Mouse (Mus musculus): ENCODE data around the gene Ttc33. TPM values are rescaled to one million over a fixed set of nuclear protein-coding genes. Genes with fewer than 3 reads are reported as not detected.
"Not testable (repeated sequence)": the region's sequence is repeated elsewhere in the genome, so short reads cannot be mapped to it uniquely, and the experiment has no call there.

Gene Ttc33
- total RNA-seq, 2 experiments from 2014 or later = 39.3 to 48.5 TPM

DNA sequence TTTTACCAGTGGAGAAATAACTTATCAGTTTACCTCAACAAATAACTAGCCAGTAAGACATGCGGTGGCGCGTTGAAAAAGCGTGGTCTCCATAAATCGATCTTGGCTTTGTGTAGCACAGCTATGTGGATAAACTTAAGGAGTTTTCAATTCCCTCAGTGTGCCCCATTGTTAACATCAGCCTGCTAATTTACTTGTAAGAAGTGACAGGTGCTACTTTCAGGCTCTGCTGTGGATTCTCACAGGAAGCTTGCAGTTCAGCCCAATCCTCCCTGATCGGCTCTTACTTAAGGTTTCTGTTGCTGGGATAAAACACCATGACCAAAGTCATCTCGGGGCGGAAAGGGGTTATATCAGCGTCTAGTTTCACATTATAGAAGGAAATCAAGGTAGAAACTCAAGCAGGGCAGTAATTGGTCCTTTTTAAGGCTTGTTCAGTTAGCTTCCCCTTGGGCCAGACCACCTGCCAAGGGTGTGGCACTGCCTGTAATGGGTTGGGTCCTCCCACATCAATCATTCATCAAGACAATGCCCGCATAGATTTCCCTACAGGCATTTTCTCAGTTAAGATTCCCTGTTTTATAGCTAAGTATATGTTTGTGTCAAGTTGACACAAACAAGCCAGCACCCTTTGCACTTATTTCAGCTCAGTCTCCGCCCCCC is 526 bp upstream of the Ttc33 start:
- DNase-seq = no peak

- DNase-seq = no peak
These were observed 959 bp downstream of the Ttc33 start for GRCm38 (mm10) chr15:5186293-5186675.

- no peak for DNase-seq
These were observed 1.8 kb downstream of the Ttc33 start for GRCm38 (mm10) chr15:5187116-5187515.

- DNase-seq = no peak
These were observed 2.7 kb downstream of the Ttc33 start for GRCm38 (mm10) chr15:5188029-5188428.

DNA sequence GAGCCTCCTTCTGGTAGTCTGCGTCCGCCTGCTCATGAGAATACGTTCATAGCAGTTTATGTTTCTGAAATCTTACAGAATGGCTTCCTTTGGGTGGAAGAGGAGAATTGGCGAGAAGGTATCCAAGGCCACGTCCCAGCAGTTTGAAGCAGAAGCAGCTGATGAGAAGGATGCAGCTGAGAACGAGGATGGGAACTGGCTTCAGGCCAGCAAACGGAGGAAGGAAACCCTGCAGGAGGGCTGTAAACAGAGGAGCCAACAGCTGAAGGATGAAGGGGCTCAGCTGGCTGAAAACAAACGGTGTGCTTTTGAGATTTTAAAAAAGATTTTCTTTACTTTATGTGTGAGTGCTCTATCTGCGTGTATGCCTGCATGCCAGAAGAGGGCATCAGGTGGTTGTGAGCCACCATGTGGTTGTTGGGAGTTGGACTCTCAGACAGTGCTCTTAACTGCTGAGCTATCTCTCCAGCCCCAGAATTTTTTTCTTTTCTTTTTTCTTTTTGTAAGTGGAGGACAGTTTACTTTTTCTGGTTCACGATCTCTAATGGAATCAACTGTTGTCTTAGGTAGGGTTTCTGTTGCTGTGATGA is 4.3 kb downstream of the Ttc33 start:
- no peak for DNase-seq

DNA sequence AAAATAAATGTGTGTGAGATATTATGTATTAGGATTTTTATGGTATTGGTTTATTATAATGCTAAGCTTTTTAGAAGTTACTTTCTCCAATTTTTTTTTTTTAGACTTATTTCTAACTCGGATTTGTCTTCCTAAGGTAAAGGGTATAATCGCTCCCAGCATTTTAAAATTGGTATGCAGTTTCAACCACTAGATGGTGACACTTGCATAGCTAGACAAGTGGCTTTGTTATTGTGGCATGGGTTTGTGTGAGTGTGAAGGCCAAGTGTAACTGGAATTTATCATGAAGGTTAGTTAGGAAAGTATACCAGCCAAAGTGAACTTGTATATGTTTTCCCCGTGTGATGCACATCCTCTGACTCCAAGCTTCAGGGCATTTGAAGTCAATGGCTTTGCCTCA is 8.5 kb downstream of the Ttc33 start:
- no peak for DNase-seq

GRCm38 (mm10) chr15:5194446-5194845 is 9.1 kb downstream of the Ttc33 start:
- DNase-seq = no peak

DNA sequence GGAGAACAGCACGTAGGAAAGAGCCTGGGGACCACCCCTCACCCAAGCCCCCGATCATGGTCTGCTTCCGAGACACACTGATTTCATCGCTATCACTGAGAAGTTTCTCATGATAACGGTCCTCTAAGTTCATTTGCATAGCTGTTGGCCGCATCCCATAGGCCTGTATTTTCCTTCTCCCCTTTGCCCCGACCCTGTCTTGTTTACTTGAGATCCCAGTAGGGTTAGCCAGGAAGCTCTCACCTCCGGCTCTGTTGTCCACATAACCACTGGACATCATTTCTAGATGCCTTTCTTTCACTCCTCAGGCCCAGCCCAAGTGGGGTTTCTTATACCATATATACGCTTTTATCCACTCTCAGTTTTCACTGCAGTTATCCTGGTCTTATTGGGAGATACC is 9.6 kb downstream of the Ttc33 start:
- no peak for DNase-seq

DNA sequence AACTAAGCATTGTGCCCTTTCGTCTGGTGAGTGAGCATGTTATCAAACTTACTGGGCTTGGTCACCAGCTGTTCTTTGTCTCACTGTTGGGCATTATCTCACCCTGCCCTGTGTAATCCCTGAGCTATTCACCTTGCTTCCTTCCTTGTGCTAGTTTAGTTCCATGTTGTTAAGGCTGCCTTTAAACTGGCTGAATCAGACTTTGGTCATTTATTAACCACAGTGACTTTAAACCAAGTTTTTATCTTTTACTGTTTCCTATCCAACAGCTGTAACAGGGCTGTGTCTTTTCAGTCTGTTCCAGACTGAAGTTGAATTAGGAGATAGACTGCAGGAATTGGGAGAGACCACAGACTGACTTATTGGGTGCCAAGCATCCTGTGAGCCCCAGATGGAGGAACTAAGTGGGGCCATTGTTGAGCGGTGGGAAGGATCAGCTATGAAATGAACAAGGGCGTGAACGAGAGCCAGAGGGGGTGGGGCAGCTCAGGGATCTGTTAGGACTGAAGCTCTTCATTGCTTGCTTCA is 10.7 kb downstream of the Ttc33 start:
- DNase-seq = no peak

DNA sequence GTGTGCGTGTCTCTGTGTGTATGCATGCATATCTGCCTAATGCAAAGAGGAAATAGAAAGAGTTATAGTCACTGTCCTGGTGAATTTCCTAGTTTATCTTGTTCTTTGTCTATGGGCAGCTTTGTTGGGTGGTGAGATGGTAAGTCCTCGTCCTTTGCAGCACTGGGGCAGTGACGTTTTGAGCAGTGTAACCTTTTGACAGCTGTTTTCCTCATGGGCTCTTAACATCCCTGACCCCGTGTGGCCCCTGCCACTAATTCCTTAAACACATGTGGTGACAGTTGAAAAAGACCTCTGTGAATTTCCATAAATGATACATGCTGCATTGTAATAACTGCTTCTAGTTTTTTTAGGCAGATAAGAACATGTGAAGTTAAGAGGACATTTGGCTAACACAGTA is 11.4 kb downstream of the Ttc33 start:
- DNase-seq = peak; percentile 26

GRCm38 (mm10) chr15:5205222-5205621 is 19.9 kb downstream of the Ttc33 start:
- no peak for DNase-seq

DNA sequence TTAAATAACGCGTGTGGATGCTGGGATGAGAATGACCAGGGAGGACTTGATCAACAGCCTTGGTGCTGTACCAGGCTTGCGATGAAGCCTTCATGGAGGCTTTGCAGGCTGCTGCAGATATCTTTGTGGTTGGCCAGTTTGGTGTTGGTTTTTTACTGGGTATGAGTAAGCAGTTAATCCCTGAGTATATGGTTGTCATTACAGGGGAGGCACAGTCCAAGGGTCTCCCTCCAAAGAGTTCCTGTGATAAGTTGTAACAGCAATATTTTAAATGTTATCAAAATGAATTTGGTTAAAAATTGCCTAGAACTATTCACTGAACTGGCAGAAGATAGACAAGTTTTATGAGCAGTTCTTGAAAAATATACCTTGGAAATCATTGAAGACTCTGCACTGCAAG is 23.8 kb downstream of the Ttc33 start:
- DNase-seq = no peak

- no peak for DNase-seq
These were observed 35.2 kb downstream of the Ttc33 start for GRCm38 (mm10) chr15:5220491-5220890.

DNA sequence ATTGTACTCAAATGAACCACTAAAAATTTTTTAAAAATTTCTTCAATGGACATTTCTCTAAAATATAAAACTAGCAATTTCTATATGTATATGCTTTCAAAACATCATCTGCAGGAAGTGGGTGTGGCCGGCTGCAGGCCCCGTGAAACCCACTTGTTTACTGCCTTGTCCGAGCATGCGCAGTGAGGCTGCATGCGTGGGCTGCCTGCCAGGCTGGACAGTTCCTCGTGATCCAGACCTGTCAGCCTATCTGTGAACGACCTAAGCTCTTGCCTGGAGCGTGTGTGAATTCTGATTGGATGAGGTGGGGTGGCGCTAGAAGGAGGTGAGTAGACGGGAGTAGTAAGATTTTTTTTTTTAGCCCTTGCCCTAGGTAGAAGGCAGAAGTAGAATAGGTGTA is 45.4 kb downstream of the Ttc33 start:
- not testable (repeated sequence) for DNase-seq

DNA sequence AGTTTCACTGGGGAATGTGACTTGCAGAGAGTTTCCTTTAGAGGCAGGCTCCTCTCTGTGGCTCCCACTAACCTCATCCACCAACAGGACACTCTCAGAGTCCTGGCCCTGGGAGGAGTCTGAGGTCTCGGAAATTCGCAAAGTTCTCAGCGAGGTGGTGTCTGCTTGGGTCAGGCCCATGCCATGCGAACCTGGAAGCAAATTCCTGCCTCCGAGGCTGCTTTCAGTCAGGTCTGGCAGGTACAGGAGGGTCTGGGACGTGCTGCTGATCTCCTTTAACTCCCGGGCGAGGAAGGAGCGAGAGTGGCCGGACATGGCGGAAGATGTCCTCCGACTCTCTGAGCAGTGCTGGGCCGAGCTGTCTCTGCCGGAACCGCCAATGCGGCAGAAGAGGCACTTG is 49.3 kb downstream of the Ttc33 start:
- no peak for DNase-seq

GRCm38 (mm10) chr15:5235527-5235926 is 50.2 kb downstream of the Ttc33 start:
- DNase-seq = peak; percentile 28

DNA sequence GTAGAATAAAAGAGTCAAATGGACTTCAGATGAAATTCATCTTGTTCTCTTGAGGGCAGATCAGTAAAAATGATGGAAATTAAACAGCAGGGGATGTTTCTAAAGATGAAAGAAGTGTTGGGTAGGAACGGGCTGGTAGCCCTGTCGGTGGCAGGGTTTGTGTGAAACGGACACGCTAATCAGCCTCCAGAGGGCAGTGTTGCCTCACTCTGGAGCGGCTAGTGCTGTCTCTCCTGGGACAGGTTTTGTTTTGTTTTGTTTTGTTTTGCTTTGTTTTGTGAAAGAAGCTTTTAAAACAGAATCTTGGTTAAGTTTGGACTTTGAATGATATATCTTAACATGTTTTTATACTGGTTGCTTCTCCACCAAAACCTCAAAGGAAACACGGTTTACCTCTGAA is 51.2 kb downstream of the Ttc33 start:
- peak; percentile 64 for DNase-seq

DNA sequence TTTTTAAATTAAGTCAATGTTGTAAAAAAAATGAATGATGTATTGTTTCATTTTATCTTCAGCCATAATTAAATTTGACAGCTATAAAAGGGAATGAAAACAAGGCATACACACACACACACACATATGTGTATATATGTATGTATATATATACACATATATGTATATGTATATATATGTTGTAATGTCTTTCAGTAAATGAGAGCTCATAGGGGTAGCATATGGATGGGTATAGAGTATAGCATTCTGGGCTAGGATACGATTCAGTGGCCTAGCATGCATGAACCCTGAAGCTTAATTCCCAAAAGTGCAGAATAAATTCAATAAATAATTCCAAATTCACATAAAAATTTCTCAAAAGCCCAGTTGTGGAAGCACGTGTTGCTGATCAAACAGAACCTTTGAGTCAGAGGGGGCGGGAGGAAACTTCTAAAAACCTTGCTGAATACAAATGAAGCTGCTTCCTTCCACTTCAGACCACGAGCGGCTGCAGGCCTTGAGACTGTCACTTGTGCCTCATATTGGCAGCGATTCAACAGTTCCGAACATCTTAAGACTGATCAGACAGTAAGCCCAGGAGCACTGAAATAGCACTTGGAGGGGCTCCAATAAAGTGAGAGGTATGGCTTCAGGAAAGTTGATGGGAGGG is 51.8 kb downstream of the Ttc33 start:
- no peak for DNase-seq

DNA sequence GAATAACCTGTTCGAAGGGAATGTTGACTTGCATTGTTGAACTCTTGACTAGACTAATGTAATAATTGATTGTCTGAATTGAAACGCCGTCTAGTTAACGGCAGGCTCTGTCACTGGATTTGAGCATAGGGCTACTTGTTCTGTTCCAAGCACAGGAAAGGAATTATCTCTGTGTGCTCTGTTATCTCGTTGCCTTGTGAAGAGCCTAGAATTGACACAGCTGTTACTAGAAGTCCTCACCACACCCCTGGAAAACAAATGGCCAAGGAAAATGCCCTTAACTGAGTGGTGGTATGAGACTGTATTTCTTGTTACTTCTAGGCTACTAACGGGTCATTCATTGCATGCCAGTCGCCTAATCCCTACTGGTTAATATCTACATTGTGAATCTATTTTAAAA is 52.7 kb downstream of the Ttc33 start:
- no peak for DNase-seq

DNA sequence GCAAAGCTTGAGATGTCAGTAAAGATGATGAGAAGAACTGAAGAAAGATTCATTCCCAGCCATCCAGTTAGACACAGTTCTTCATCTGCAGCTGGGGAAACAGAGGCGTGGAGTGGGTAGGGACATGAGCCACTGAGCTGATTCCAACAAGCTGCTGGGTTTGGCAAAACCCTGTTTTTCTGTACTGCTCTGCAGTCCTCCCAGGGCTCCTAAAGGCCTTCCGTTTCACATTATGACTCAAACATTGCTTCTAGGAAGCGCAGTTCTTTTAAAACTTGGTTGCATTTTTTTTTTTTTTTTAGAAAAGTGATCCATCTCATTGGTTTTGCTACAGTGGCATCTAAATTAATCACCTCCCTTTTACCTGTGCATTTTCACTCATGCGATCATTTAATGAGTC is 53.2 kb downstream of the Ttc33 start:
- no peak for DNase-seq

DNA sequence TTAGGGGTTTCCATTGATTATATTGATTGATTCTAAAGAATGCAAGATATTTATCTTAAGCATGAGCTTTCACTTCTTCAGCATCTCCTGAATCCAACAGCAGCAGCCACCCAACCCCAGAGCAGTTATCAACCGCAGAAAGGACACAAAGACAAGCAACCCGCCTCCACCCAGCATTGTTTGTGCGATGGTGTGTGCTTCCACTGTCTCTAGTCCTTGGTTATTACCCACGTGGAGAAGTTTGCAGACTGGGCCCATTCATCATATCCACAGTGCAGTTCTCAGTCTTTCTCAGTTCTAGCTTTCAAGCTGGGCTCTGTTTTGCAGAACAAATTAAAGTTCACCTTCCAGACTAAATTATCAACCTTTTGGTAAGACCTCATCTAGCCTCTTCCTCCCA is 54.0 kb downstream of the Ttc33 start:
- DNase-seq = no peak

GRCm38 (mm10) chr15:5239901-5240300 is 54.6 kb downstream of the Ttc33 start:
- DNase-seq = no peak

GRCm38 (mm10) chr15:5240360-5240759 is 55.0 kb downstream of the Ttc33 start:
- DNase-seq = no peak
